Mouse (Mus musculus): Measurements from ENCODE around the gene Taar7a.

The Taar7a gene

DNA sequence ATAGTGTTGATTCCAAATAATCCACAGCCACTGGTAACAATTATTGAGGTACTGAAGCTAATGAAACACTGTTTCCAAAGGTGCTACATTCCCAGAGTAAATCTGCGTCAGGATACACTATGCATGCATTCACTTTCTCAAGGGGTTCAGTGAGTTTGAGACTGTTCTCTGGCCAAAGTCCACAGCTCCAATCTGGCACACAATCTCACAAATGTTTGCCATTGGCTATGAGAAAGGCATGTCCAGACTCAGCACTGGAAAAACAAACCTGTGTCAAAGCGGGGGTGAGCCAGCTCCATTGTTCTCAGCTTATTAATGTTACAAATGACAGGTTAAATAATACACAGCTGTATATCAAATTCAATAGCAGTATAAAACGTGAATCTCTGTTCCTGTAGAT, 34.2 kb downstream of the Taar7a start:
- POLR2A ChIA-PET, result no interaction called here
- CTCF ChIA-PET, result interaction anchor here in 1 of 4 experiments (0.6 kb wide), 1 partner anchor 872 kb away, joined by 3 read pairs; no protein-coding TSS in a partner anchor

DNA sequence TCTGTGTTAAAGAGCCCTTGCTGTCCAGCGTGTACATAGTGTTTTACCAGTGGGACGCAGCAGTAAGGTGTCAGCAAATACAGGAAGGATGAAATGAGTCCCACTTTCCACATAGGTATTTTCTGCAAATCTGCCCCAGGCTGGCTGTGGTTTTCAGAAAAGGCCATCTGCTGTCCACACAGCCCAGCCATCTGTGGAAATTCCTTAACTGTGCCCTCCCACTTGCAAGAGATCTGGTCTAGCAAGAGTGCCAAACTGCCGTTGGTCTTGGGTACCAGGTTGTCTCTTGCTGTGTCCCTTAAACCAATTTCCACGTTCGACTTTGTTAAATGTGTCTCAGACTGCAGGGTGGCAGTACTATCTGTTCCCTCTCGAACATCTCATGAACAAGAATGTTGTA, 41.6 kb downstream of the Taar7a start:
- ChIA-PET POLR2A (no interaction called here), CTCF (no interaction called here)

DNA sequence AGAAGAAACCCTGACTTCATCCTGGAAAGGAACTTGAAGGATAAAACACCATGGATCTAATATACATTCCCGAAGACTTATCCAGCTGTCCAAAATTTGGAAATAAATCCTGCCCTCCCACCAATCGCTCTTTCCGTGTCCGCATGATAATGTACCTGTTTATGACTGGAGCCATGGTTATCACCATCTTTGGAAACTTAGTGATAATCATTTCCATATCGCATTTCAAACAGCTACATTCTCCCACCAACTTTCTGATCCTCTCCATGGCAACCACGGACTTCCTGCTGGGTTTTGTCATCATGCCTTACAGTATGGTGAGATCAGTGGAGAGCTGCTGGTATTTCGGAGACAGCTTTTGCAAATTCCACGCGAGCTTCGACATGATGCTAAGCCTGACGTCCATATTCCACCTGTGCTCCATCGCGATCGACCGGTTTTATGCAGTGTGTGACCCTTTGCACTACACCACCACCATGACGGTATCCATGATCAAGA, 43.7 kb downstream of the Taar7a start, which contains the start of gene Taar3:
TSS of gene Taar3 (plus strand) at position 51 of the 498 bp plus-strand sequence.
- ChIA-PET CTCF (interaction anchor here in 1 of 4 experiments (0.5 kb wide), 1 partner anchor 295 kb away, joined by 6 read pairs; no protein-coding TSS in a partner anchor), POLR2A (interaction anchor here in 1 of 4 experiments (0.6 to 0.9 kb wide), 2 partner anchors 14 to 886 kb away, joined by 4 to 9 read pairs; no protein-coding TSS in a partner anchor)

DNA sequence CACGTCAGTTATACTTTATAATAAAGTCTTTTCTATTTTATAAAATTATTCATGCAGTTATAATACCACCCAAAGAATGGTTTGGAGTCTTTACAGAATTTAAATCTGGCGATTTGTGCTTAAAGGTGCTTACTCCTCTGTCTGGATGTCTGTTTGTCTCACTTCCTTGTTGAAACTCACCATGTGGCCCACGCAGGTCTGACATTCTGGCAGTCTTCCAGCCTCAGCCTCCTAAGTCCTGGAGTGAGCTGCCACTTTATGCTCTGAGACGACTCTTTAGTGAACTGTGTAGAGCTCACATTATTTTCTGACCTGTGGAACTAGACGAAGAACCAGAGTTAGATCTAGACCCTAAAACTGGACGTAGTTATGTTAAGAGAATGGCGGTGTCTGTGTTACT, 45.3 kb downstream of the Taar7a start:
- POLR2A ChIA-PET, result no interaction called here
- CTCF ChIA-PET, result no interaction called here

DNA sequence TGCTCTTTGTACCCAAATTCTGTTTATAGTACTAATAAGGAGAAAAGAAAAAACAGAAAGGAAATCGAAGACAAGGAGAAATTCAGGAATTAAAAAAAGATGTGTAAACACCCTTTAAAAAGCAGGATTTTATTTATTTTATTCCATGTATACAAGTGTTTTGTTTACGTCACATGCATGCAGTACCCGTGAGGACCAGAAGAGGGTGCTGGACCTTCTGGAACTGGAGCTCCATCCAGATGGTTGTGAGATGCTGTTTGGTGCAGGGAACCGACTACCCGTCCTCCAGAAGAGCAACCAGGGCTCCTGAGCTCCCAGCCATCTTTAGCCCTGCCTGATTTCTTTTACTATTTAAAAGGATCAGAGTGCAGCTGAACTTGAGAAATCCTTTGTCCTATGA, 50.8 kb downstream of the Taar7a start:
- POLR2A ChIA-PET, result interaction anchor here in 2 of 4 experiments (0.5 to 0.7 kb wide), 3 partner anchors 21 to 127 kb away, joined by 3 to 5 read pairs (median 3); no protein-coding TSS in a partner anchor
- CTCF ChIA-PET, result interaction anchor here (0.5 to 1.1 kb wide), 17 partner anchors 12 to 854 kb away, joined by 3 to 6 read pairs (median 3); no protein-coding TSS in a partner anchor

Measured in embryonic stem cell, embryonic (primary cell).